Mouse (Mus musculus) embryonic fibroblast, embryonic 13.5 days (primary cell): Measurements from ENCODE around the gene Tmem273.

Experiments used
- CTCF ChIP-seq: IDR thresholded peaks from 2 replicates; pipeline ENCODE4 v1.5.1; 2011; ENCODE audit warnings: mild to moderate bottlenecking, control low read depth, low read length, moderate library complexity, borderline replicate concordance; ENCODE audit not compliant: insufficient read depth
- POLR2A ChIP-seq: IDR thresholded peaks from 2 replicates; pipeline ENCODE4 v1.6.1; 2011; ENCODE audit warnings: low read depth, mild to moderate bottlenecking, control low read depth, low read length, moderate library complexity

DNA sequence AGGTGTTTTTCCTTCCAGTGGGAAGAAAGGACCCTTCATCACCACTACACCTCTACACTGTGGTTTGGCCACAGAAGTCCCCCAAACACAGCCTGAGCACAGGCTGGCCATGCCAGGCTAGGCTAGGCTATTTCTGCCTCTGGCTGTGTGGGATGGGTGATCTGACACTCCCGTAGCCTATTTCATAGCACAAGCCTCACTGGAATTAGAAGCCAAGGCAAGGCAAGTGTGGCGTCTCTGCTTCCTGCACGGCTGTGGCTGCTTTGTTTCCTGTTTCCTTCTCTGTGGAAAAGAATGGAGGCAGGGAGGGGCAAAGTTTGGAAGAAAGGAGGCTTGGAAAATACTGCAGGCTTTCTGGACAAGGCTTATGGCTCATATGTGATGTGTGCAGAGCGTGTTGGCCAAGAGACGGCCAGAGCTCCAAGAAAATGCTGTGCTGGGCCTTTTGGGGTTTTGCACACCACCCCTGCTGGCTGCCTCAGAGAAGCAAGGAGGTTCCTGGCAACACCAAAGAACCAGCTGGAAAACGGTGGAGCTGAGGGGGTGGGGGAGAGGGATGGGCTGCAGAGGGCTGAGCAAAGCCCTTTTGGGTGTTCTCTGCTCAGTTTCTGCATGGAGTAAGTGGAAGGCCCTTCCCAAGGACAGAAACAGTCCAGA lies 42.4 kb downstream of the Tmem273 start:
- TF ChIP-seq CTCF, result no peak
- TF ChIP-seq POLR2A, result no peak
